Mouse (Mus musculus): ENCODE results near the gene Mtch1. TPM values are rescaled to one million over a fixed set of nuclear protein-coding genes. Genes with fewer than 3 reads are reported as not detected.
"Not testable (repeated sequence)": the region's sequence is repeated elsewhere in the genome, so short reads cannot be mapped to it uniquely, and the experiment has no call there.

The Mtch1 gene
- 61.1 and 69.0 TPM in 2 replicates for polyA plus RNA-seq (2012; rRNA removed)
- polyA plus RNA-seq (2014; fragmentation: Nextera tagmentation; extraction: Ambion mirVana): 54.3 and 64.3 TPM in 2 replicates

- Histone ChIP-seq H3K9ac (replicated peaks) (peak within 1 kb of the TSS; percentile 79), H3K4me1 (replicated peaks; ENCODE audit: control insufficient read depth in 2 of 2, insufficient read depth in 2 of 2, low read length in 1 of 2) (peaks cover 13 to 20% of the 10 kb centered on the region in 2 experiments), H3K4me2 (ENCODE audit: low read depth) (peak within 1 kb of the TSS; percentile 95), H3K9me3 (ENCODE audit: control insufficient read depth, low read length) (no peaks in the 10 kb centered on the region), H3K27ac (peak within 1 kb of the TSS; percentile 45), H3K36me3 (replicated peaks; ENCODE audit: control insufficient read depth, insufficient read depth, low read depth) (no peaks in the 10 kb centered on the region), H3K27me3 (ENCODE audit: control insufficient read depth, insufficient read depth, low read length) (no peaks in the 10 kb centered on the region), H3K4me3 (ENCODE audit: insufficient read depth in 1 of 2, low read depth in 2 of 2, low read length in 2 of 2) (peak within 1 kb of the TSS; percentile 71 to 100)
- 1% methylated on average over 53 of the region's 53 CpGs for WGBS (ENCODE audit: insufficient replicate concordance)
- peak; percentile 95 to 96 (median 95) for DNase-seq (ENCODE audit: low read depth in 3 of 3, low spot score in 3 of 3)
- TF ChIP-seq EP300 (IDR thresholded peaks at IDR 0.05; ENCODE audit: low read depth) (no peak), CTCF (IDR thresholded peaks at IDR 0.05; ENCODE audit: low read depth) (no peak)
- ATAC-seq (ENCODE audit: insufficient read depth): peak; percentile 98
Measured at GRCm38 (mm10) chr17:29347645-29348256, at the start of gene Mtch1. Gene Mtch1, minus strand, starts transcription at chr17:29347934.

DNA sequence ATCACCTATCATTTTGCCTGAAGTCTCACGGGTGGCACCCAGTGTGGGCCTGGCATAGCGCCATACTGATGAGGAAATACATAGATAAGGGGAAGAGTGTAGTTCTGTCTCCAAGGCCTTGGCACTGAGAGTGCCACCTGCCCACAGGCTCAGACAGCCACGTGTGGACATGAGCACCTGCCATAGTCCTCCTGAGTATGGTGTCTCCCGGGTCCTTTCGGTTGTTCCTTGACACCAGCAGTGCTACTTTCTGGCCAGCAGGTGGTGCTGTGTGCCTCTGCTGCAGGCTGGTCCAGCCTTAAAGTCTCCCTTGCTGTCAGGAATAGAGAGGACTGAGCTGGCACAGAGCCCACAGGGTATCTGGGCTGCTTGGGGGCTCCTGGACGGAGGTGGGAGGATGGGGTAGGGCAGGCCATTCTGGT, 49.1 kb upstream of the Mtch1 start:
- no peaks in the 10 kb centered on the region for H3K9me3 ChIP-seq (ENCODE audit: control insufficient read depth, low read length)
- TF ChIP-seq EP300 (IDR thresholded peaks at IDR 0.05; ENCODE audit: low read depth) (peak; percentile 11; the same call in 1 of the 2 replicates), CTCF (IDR thresholded peaks at IDR 0.05; ENCODE audit: low read depth) (peak; percentile 100)
- peak overlapping the region; percentile 68 for H3K27ac ChIP-seq
- peak; percentile 73 for ATAC-seq (ENCODE audit: insufficient read depth)
- peak overlapping the region; percentile 76 for H3K4me2 ChIP-seq (ENCODE audit: low read depth)
- peak; percentile 71 to 77 (median 75) for DNase-seq (ENCODE audit: low read depth in 3 of 3, low spot score in 3 of 3)
- peak overlapping the region; percentile 53 for H3K9ac ChIP-seq (replicated peaks)
- peaks cover 31 to 54% of the 10 kb centered on the region in 2 experiments for H3K4me1 ChIP-seq (replicated peaks; ENCODE audit: control insufficient read depth in 2 of 2, insufficient read depth in 2 of 2, low read length in 1 of 2)
- WGBS (ENCODE audit: insufficient replicate concordance): 17% methylated on average over 6 of the region's 6 CpGs
- no peaks in the 10 kb centered on the region for H3K36me3 ChIP-seq (replicated peaks; ENCODE audit: control insufficient read depth, insufficient read depth, low read depth)
- H3K27me3 ChIP-seq (ENCODE audit: control insufficient read depth, insufficient read depth, low read length): no peaks in the 10 kb centered on the region
- H3K4me3 ChIP-seq (ENCODE audit: insufficient read depth in 1 of 2, low read depth in 2 of 2, low read length in 2 of 2): no peak overlapping the region

DNA sequence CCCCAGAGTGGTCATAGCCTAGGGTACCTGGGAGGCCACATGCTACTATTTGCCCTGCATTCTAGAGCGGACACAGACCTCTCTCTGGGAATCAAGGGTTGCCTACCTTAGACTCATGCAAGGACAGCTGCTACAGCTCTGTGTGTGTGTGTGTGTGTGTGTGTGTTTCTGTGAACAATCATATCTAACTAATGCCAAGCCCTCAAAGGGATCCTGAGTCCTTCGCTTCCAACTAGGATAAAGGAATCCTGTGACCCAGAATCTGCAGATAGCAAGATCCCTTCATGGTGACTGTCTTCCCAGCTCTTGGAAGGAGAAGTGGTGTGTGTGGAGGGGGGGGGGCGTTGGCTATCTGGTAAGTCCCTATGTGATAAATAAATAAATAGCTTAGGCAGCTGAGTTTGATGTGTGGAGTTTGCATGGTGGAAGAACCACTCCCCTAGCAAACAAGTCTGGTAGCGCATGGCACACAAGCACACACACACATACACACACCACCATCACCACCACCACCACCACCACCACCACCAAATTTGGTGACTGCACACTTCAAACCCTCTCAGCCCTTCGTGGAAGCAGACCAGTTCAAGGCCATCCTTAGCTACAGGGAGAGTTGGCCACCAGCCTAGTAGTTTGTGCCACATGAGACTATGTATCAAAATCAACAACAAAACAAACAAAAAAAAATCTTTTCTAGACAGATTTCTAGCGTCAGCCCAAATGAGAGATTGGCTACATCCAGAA, 48.5 kb upstream of the Mtch1 start:
- Histone ChIP-seq H3K9ac (replicated peaks) (no peak overlapping the region), H3K27ac (no peak overlapping the region)

GRCm38 (mm10) chr17:29395381-29395780, 47.6 kb upstream of the Mtch1 start:
- Histone ChIP-seq H3K4me3 (ENCODE audit: insufficient read depth in 1 of 2, low read depth in 2 of 2, low read length in 2 of 2) (no peak overlapping the region), H3K9ac (replicated peaks) (no peak overlapping the region), H3K36me3 (replicated peaks; ENCODE audit: control insufficient read depth, insufficient read depth, low read depth) (no peaks in the 10 kb centered on the region), H3K9me3 (ENCODE audit: control insufficient read depth, low read length) (no peaks in the 10 kb centered on the region), H3K27ac (no peak overlapping the region), H3K4me1 (replicated peaks; ENCODE audit: control insufficient read depth in 2 of 2, insufficient read depth in 2 of 2, low read length in 1 of 2) (peaks cover 31 to 59% of the 10 kb centered on the region in 2 experiments), H3K4me2 (ENCODE audit: low read depth) (no peak overlapping the region; the same call in 1 of the 2 replicates), H3K27me3 (ENCODE audit: control insufficient read depth, insufficient read depth, low read length) (no peaks in the 10 kb centered on the region)
- TF ChIP-seq CTCF (IDR thresholded peaks at IDR 0.05; ENCODE audit: low read depth) (no peak), EP300 (IDR thresholded peaks at IDR 0.05; ENCODE audit: low read depth) (no peak)
- WGBS (ENCODE audit: insufficient replicate concordance): 16% methylated on average over 7 of the region's 7 CpGs
- no peak for ATAC-seq (ENCODE audit: insufficient read depth)
- DNase-seq (ENCODE audit: low read depth in 3 of 3, low spot score in 3 of 3): peak in 1 of 3 experiments; percentile 54

More for the DNA sequence above, 48.5 kb upstream of the Mtch1 start:
- Histone ChIP-seq H3K27me3 (ENCODE audit: control insufficient read depth, insufficient read depth, low read length) (no peaks in the 10 kb centered on the region), H3K4me2 (ENCODE audit: low read depth) (peak overlapping the region; percentile 19; the same call in 1 of the 2 replicates), H3K9me3 (ENCODE audit: control insufficient read depth, low read length) (no peaks in the 10 kb centered on the region), H3K4me3 (ENCODE audit: insufficient read depth in 1 of 2, low read depth in 2 of 2, low read length in 2 of 2) (no peak overlapping the region), H3K4me1 (replicated peaks; ENCODE audit: control insufficient read depth in 2 of 2, insufficient read depth in 2 of 2, low read length in 1 of 2) (peaks cover 31 to 56% of the 10 kb centered on the region in 2 experiments), H3K36me3 (replicated peaks; ENCODE audit: control insufficient read depth, insufficient read depth, low read depth) (no peaks in the 10 kb centered on the region)
- WGBS (ENCODE audit: insufficient replicate concordance): 48% methylated on average over 6 of the region's 6 CpGs
- TF ChIP-seq EP300 (IDR thresholded peaks at IDR 0.05; ENCODE audit: low read depth): no peak
- TF ChIP-seq CTCF (IDR thresholded peaks at IDR 0.05; ENCODE audit: low read depth): no peak
- ATAC-seq (ENCODE audit: insufficient read depth) (no peak), DNase-seq (ENCODE audit: low read depth in 3 of 3, low spot score in 3 of 3) (no peak)

DNA sequence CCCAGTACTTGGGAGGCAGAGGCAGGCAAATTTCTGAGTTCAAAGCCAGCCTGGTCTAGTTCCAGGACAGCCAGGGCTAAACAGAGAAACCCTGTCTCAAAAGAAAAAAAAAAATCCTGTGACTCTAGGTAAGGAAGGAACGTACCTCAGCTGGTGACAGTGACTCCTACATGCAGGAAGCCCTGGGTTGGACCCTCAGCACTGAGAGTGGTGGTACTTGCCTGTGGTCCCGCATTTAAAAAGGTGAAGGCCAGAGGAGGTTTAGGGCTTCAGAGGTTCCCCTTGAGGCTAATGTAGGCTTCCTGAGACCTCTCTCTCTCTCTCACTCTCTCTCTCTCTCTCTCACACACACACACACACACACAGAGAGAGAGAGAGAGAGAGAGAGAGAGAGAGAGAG, 47.0 kb upstream of the Mtch1 start:
- ATAC-seq (ENCODE audit: insufficient read depth); H3K9ac ChIP-seq (replicated peaks); H3K4me3 ChIP-seq (ENCODE audit: insufficient read depth in 1 of 2, low read depth in 2 of 2, low read length in 2 of 2); H3K4me2 ChIP-seq (ENCODE audit: low read depth); H3K36me3 ChIP-seq (replicated peaks; ENCODE audit: control insufficient read depth, insufficient read depth, low read depth); DNase-seq (ENCODE audit: low read depth in 3 of 3, low spot score in 3 of 3); H3K9me3 ChIP-seq (ENCODE audit: control insufficient read depth, low read length); H3K27me3 ChIP-seq (ENCODE audit: control insufficient read depth, insufficient read depth, low read length): not testable (repeated sequence)
- H3K4me1 ChIP-seq (replicated peaks; ENCODE audit: control insufficient read depth in 2 of 2, insufficient read depth in 2 of 2, low read length in 1 of 2): peaks cover 31 to 59% of the 10 kb centered on the region in 2 experiments
- 35% methylated on average over 2 of the region's 2 CpGs for WGBS (ENCODE audit: insufficient replicate concordance)
- 0 out of 2 replicates have a peak overlapping the region, but pooled peaks have one; percentile 11 for H3K27ac ChIP-seq

Data from liver, embryonic 14.5 days (tissue).